Mouse (Mus musculus) CH12.LX (cell line): Measurements from ENCODE around the gene Dpysl5. TPM values are rescaled to one million over a fixed set of nuclear protein-coding genes. Genes with fewer than 3 reads are reported as not detected.
A peak's percentile ranks its signal among the peaks of the same experiment; 100 is the strongest.

ENCODE experiments used
- DNase-seq: peaks from one replicate; pipeline ENCODE4 v3.0.0-alpha.2; 2013; ENCODE audit errors: extremely low read depth
- H3K27ac ChIP-seq: 2 replicates; pipeline ENCODE4 v1.5.1; 2012; ENCODE audit warnings: low read depth, mild to moderate bottlenecking, control low read depth, moderate library complexity; ENCODE audit not compliant: insufficient read depth
- H3K27me3 ChIP-seq: replicated peaks from 2 replicates; pipeline ENCODE3; 2012; ENCODE audit warnings: inconsistent platforms
- H3K36me3 ChIP-seq, 2 experiments: replicated peaks in 1 of 2; 2 replicates each; pipeline versions ENCODE3 to v1.6.1; 2012; ENCODE audit warnings: inconsistent platforms in 1 of 2, low read length in 1 of 2, mild to moderate bottlenecking in 1 of 2, mixed read lengths in 1 of 2, moderate library complexity in 1 of 2; ENCODE audit not compliant: control insufficient read depth in 1 of 2, insufficient read depth in 1 of 2
- H3K4me1 ChIP-seq, 2 experiments: 2 replicates each; pipeline ENCODE4 v1.6.1; 2012; ENCODE audit warnings: inconsistent platforms in 1 of 2, moderate library complexity in 1 of 2; ENCODE audit not compliant: insufficient read depth in 2 of 2, control insufficient read depth in 1 of 2
- H3K4me2 ChIP-seq: 2 replicates; pipeline ENCODE4 v1.6.1; 2012; ENCODE audit warnings: low read depth, mild to moderate bottlenecking, control low read depth; ENCODE audit not compliant: poor library complexity, insufficient read depth, severe bottlenecking
- H3K4me3 ChIP-seq, 3 experiments: fragments of 150-350 bp in 1 of 3; sonication (generic) in 1 of 3; replicated peaks in 1 of 3; 2 replicates each; pipeline versions ENCODE3 to v1.5.1; 2011 to 2012; ENCODE audit warnings: low read depth in 2 of 3, low read length in 2 of 3, mild to moderate bottlenecking in 2 of 3, moderate library complexity in 2 of 3, control low read depth in 1 of 3, improper control_type of control experiment in 1 of 3, inconsistent platforms in 1 of 3, mixed read lengths in 1 of 3; ENCODE audit not compliant: poor library complexity in 1 of 3
- H3K79me2 ChIP-seq: replicated peaks from 2 replicates; pipeline ENCODE4 v1.6.1; 2012; ENCODE audit warnings: mild to moderate bottlenecking, moderate library complexity; ENCODE audit not compliant: control insufficient read depth, poor library complexity, insufficient read depth, severe bottlenecking; ENCODE audit errors: extremely low read depth
- H3K9ac ChIP-seq: 2 replicates; pipeline ENCODE4 v1.6.1; 2012; ENCODE audit warnings: low read depth, mild to moderate bottlenecking, control low read depth, moderate library complexity; ENCODE audit not compliant: insufficient read depth
- H3K9me3 ChIP-seq: replicated peaks from 2 replicates; pipeline ENCODE3; 2012; ENCODE audit warnings: low read length, inconsistent platforms, mixed read lengths
- BHLHE40 ChIP-seq: IDR thresholded peaks from 2 replicates; pipeline ENCODE4 v1.6.1; 2011; ENCODE audit warnings: mild to moderate bottlenecking, low read depth, low read length, improper control_type of control experiment
- CHD1 ChIP-seq: IDR thresholded peaks from 2 replicates; pipeline ENCODE4 v1.6.1; 2012; ENCODE audit warnings: low read depth, low read length, improper control_type of control experiment, inconsistent platforms
- CTCF ChIP-seq, 2 experiments: IDR thresholded peaks in 1 of 2; conservative IDR thresholded peaks in 1 of 2; 2 replicates each; pipeline ENCODE4 v1.5.1; 2011 to 2012; ENCODE audit warnings: low read depth in 2 of 2, low read length in 2 of 2, improper control_type of control experiment in 1 of 2, inconsistent platforms in 1 of 2, mild to moderate bottlenecking in 1 of 2, moderate library complexity in 1 of 2
- E2F4 ChIP-seq: IDR thresholded peaks from 2 replicates; pipeline ENCODE4 v1.6.1; 2011; ENCODE audit warnings: low read depth, low read length, improper control_type of control experiment; ENCODE audit not compliant: insufficient replicate concordance
- ELF1 ChIP-seq: IDR thresholded peaks from 2 replicates; pipeline ENCODE4 v1.6.1; 2014; ENCODE audit warnings: low read depth, mild to moderate bottlenecking, inconsistent platforms, low read length, improper control_type of control experiment
- GABPA ChIP-seq: IDR thresholded peaks from 2 replicates; pipeline ENCODE4 v1.6.1; 2012; ENCODE audit warnings: low read depth, low read length, improper control_type of control experiment, inconsistent platforms; ENCODE audit not compliant: insufficient replicate concordance
- HCFC1 ChIP-seq: IDR thresholded peaks from 2 replicates; pipeline ENCODE4 v1.6.1; 2012; ENCODE audit warnings: low read depth, mild to moderate bottlenecking, inconsistent platforms, low read length, improper control_type of control experiment
- IRF4 ChIP-seq: IDR thresholded peaks from 2 replicates; pipeline ENCODE4 v1.6.1; 2014; ENCODE audit warnings: low read depth, mild to moderate bottlenecking, inconsistent platforms, low read length, improper control_type of control experiment
- JUND ChIP-seq: conservative IDR thresholded peaks from 2 replicates; pipeline ENCODE4 v1.6.1; 2011; ENCODE audit warnings: low read depth, low read length, improper control_type of control experiment
- KAT2A ChIP-seq: IDR thresholded peaks from 2 replicates; pipeline ENCODE4 v1.6.1; 2012; ENCODE audit warnings: low read length, improper control_type of control experiment, inconsistent platforms; ENCODE audit not compliant: insufficient replicate concordance
- MEF2A ChIP-seq: IDR thresholded peaks from 2 replicates; pipeline ENCODE4 v1.6.1; 2014; ENCODE audit warnings: low read depth, mild to moderate bottlenecking, inconsistent platforms, low read length, improper control_type of control experiment, borderline replicate concordance
- MXI1 ChIP-seq: IDR thresholded peaks from 2 replicates; pipeline ENCODE4 v1.6.1; 2011; ENCODE audit warnings: mild to moderate bottlenecking, low read depth, low read length, improper control_type of control experiment
- MYC ChIP-seq: IDR thresholded peaks from 2 replicates; pipeline ENCODE4 v1.6.1; 2011; ENCODE audit warnings: low read depth, mild to moderate bottlenecking, improper control_type of control experiment, low read length
- NRF1 ChIP-seq: IDR thresholded peaks from 2 replicates; pipeline ENCODE4 v1.6.1; 2014; ENCODE audit warnings: low read depth, mild to moderate bottlenecking, inconsistent platforms, low read length, improper control_type of control experiment, moderate library complexity
- RAD21 ChIP-seq: IDR thresholded peaks from 2 replicates; pipeline ENCODE4 v1.6.1; 2011; ENCODE audit warnings: low read depth, mild to moderate bottlenecking, low read length, improper control_type of control experiment, moderate library complexity
- RCOR1 ChIP-seq: conservative IDR thresholded peaks from 2 replicates; pipeline ENCODE4 v1.6.1; 2012; ENCODE audit warnings: low read depth, mild to moderate bottlenecking, inconsistent platforms, low read length, improper control_type of control experiment
- SIN3A ChIP-seq: IDR thresholded peaks from 2 replicates; pipeline ENCODE4 v1.6.1; 2012; ENCODE audit warnings: low read length, improper control_type of control experiment, inconsistent platforms
- SMC3 ChIP-seq: IDR thresholded peaks from 2 replicates; pipeline ENCODE4 v1.6.1; 2011; ENCODE audit warnings: low read depth, low read length, improper control_type of control experiment
- TBP ChIP-seq: conservative IDR thresholded peaks from 2 replicates; pipeline ENCODE4 v1.6.1; 2011; ENCODE audit warnings: low read depth, low read length, improper control_type of control experiment
- TCF12 ChIP-seq: IDR thresholded peaks from 2 replicates; pipeline ENCODE4 v1.6.1; 2014; ENCODE audit warnings: low read depth, mild to moderate bottlenecking, inconsistent platforms, low read length, improper control_type of control experiment
- UBTF ChIP-seq: IDR thresholded peaks from 2 replicates; pipeline ENCODE4 v1.6.1; 2012; ENCODE audit warnings: low read depth, mild to moderate bottlenecking, inconsistent platforms, low read length, improper control_type of control experiment, moderate library complexity
- USF1 ChIP-seq: IDR thresholded peaks from 2 replicates; pipeline ENCODE4 v1.6.1; 2014; ENCODE audit warnings: low read depth, mild to moderate bottlenecking, inconsistent platforms, low read length, improper control_type of control experiment
- USF2 ChIP-seq: conservative IDR thresholded peaks from 2 replicates; pipeline ENCODE4 v1.6.1; 2011; ENCODE audit warnings: low read depth, low read length, improper control_type of control experiment
- ZNF384 ChIP-seq: IDR thresholded peaks from 2 replicates; pipeline ENCODE4 v1.6.1; 2012; ENCODE audit warnings: low read depth, low read length, improper control_type of control experiment, inconsistent platforms
- dilution Hi-C: fragments of 300-500 bp; cut with MboI; formaldehyde crosslinking; loops from 2 replicates; pipeline ENCODE4 v1.14.3; 2020; ENCODE audit warnings: low sequenced_read_pairs; ENCODE audit not compliant: extremely low pct_unique_long_range_greater_than_20kb, extremely low pct_ligation_motif_present
- in situ Hi-C: fragments of 300-500 bp; cut with MboI; formaldehyde crosslinking; loops from 3 replicates; pipeline ENCODE4 v1.14.3; 2019; ENCODE audit warnings: low sequenced_read_pairs, low pct_ligation_motif_present, low pct_unique_long_range_greater_than_20kb, mixed read lengths
- polyA plus RNA-seq: library from polyadenylated mRNA; unstranded; fragments of >175 nt; gene quantifications from 2 replicates; pipeline ENCODE4 v1.2.1, GENCODE M21; 2012; ENCODE audit warnings: low read depth; ENCODE audit not compliant: insufficient read length
- total RNA-seq, 2 experiments: library from RNA; depleted of rRNA; stranded (reverse); fragments of 300-350 nt in 1 of 2; fragments of >200 nt in 1 of 2; gene quantifications; 2 replicates each; pipeline ENCODE4 v1.2.3; 2012 to 2014

Dpysl5 gene
- total and polyA plus RNA-seq, 3 experiments = 0.21 TPM; not detected in 2

GRCm38 (mm10) chr5:30814424-30815119 is 103.2 kb downstream of the Dpysl5 start, which contains the start of gene Mapre3:
Gene Mapre3, plus strand, starts transcription at chr5:30814641.
- Histone ChIP-seq H3K4me3 (peak within 1 kb of the TSS; percentile 38 to 87 (median 68)), H3K4me1 (peaks cover 9 to 11% of the 10 kb centered on the region in 2 experiments), H3K4me2 (peak within 1 kb of the TSS; percentile 74), H3K27me3 (peaks cover 58% of the 10 kb centered on the region), H3K36me3 (no peaks in the 10 kb centered on the region), H3K27ac (no peak within 1 kb of the TSS), H3K79me2 (no peaks in the 10 kb centered on the region), H3K9ac (peak within 1 kb of the TSS; percentile 67), H3K9me3 (no peaks in the 10 kb centered on the region)
- peak; percentile 93 for TF ChIP-seq MXI1
- peak; percentile 18; the same call in 1 of the 2 replicates for TF ChIP-seq SIN3A
- TF ChIP-seq NRF1 = peak; percentile 93
- no peak for TF ChIP-seq RAD21
- TF ChIP-seq ELF1 = 0 out of 2 replicates have a peak, but pooled peaks have one; percentile 4
- in situ Hi-C loops (loop anchor here (5.0 to 10.0 kb wide), 2 partner anchors 38 to 190 kb away; no protein-coding TSS in a partner anchor), dilution Hi-C loops (no loop called here)
- peak; percentile 82 for DNase-seq

- no peaks in the 10 kb centered on the region for H3K36me3 ChIP-seq
- dilution Hi-C loops = no loop called here
- peak overlapping the region; percentile 74 for H3K4me2 ChIP-seq
- in situ Hi-C loops = loop anchor here (10.0 kb wide), 1 partner anchor 190 kb away; no protein-coding TSS in a partner anchor
- H3K79me2 ChIP-seq = no peaks in the 10 kb centered on the region
- H3K27me3 ChIP-seq = peaks cover 55% of the 10 kb centered on the region
- TF ChIP-seq E2F4 (no peak), HCFC1 (no peak), SMC3 (no peak), TCF12 (no peak), USF1 (no peak)
- H3K4me3 ChIP-seq = peak overlapping the region; percentile 38 to 87 (median 68)
- peak; percentile 13 for DNase-seq
- no peak overlapping the region for H3K27ac ChIP-seq
- peaks cover 9 to 11% of the 10 kb centered on the region in 2 experiments for H3K4me1 ChIP-seq
- H3K9ac ChIP-seq = peak overlapping the region; percentile 67
- H3K9me3 ChIP-seq = no peaks in the 10 kb centered on the region
Measured at GRCm38 (mm10) chr5:30815120-30815465, 103.7 kb downstream of the Dpysl5 start.

- no peak for DNase-seq
- H3K4me1 ChIP-seq = peaks cover 9 to 11% of the 10 kb centered on the region in 2 experiments
- H3K4me3 ChIP-seq = no peak overlapping the region
- no peaks in the 10 kb centered on the region for H3K9me3 ChIP-seq
- no peak overlapping the region for H3K9ac ChIP-seq
- H3K36me3 ChIP-seq = no peaks in the 10 kb centered on the region
- in situ Hi-C loops (loop anchor here (10.0 kb wide), 1 partner anchor 188 kb away; no protein-coding TSS in a partner anchor), dilution Hi-C loops (no loop called here)
- H3K27ac ChIP-seq = no peak overlapping the region
- no peaks in the 10 kb centered on the region for H3K79me2 ChIP-seq
- no peak overlapping the region for H3K4me2 ChIP-seq
- H3K27me3 ChIP-seq = peaks cover 45% of the 10 kb centered on the region
- TF ChIP-seq MEF2A = no peak
- no peak for TF ChIP-seq RCOR1
- no peak for TF ChIP-seq UBTF
- no peak for TF ChIP-seq GABPA
- no peak for TF ChIP-seq BHLHE40
- no peak for TF ChIP-seq ZNF384
- TF ChIP-seq SIN3A = no peak
- TF ChIP-seq CTCF (conservative IDR thresholded peaks at IDR 0.05 in 1 of 2, IDR thresholded peaks at IDR 0.05 in 1 of 2; ENCODE audit: low read depth in 2 of 2, low read length in 2 of 2) = no peak
- no peak for TF ChIP-seq IRF4
- no peak for TF ChIP-seq USF2
- no peak for TF ChIP-seq SMC3
- no peak for TF ChIP-seq JUND
- no peak for TF ChIP-seq TBP
- no peak for TF ChIP-seq CHD1
- TF ChIP-seq KAT2A = no peak
- TF ChIP-seq MYC = no peak
- TF ChIP-seq NRF1 = no peak
- TF ChIP-seq, all 38 proteins: peak for 0
Measured at GRCm38 (mm10) chr5:30816261-30816791, 105.0 kb downstream of the Dpysl5 start.
